In genomic region chr15:80413070-80413469, GRCm38 (mm10) we compare ENCODE assay signal across 17 mouse cellular contexts.
DNase-seq lines count a peak whose midpoint lies in the region; ATAC-seq lines count a peak whose summit lies in the region.
"Had no signal": no experiment of that assay in that cellular context is flagged by ENCODE, and none has a peak within 500 bp of the region (broad histone marks: within the 10 kb centered on the region; RNA-seq: fewer than 3 reads in every experiment).

No protein-coding gene starts in this region.

- no peak overlapping the region for H3K27ac ChIP-seq in midbrain, embryonic 11.5 days (ENCODE audit: low read depth, low read length)
- H3K27ac ChIP-seq in midbrain, embryonic 15.5 days = no peak overlapping the region
- H3K27ac ChIP-seq: embryonic facial prominence, embryonic 10.5 days; forebrain, embryonic 13.5 days; heart, embryonic 13.5 days had no signal

- H3K4me1 ChIP-seq in midbrain, embryonic 11.5 days (ENCODE audit: control insufficient read depth, insufficient read depth, low read length) = no peaks in the 10 kb centered on the region
- peaks cover 3% of the 10 kb centered on the region; the same call in 1 of the 2 replicates for H3K4me1 ChIP-seq in midbrain, embryonic 15.5 days
- H3K4me1 ChIP-seq: forebrain, embryonic 13.5 days had no signal

- DNase-seq in frontal cortex, postnatal 14 days (ENCODE audit: low spot score in 2 of 2) = no peak
- peak; percentile 55 for DNase-seq in gastrocnemius, postnatal 25 days
- DNase-seq in gastrocnemius, postnatal 10 days = no peak
- DNase-seq in midbrain, embryonic 11.5 days (ENCODE audit: low spot score, missing footprints) = peak; percentile 6
- no peak for DNase-seq in kidney, adult 11 months
- DNase-seq: adrenal gland, postnatal 14 days; cerebellum, adult 11-12 months; cerebellum, adult 9-11 months; forebrain, postnatal 0 days; heart, adult 11 months; heart, postnatal 36 days had no signal

- WGBS in midbrain, embryonic 11.5 days = 84% methylated on average over 4 of the region's 4 CpGs
- 80% methylated on average over 4 of the region's 4 CpGs for WGBS in midbrain, embryonic 15.5 days

- H3K4me2 ChIP-seq in midbrain, embryonic 11.5 days = no peak overlapping the region
- no peak overlapping the region for H3K4me2 ChIP-seq in midbrain, embryonic 15.5 days
- H3K4me2 ChIP-seq: forebrain, embryonic 13.5 days; heart, embryonic 13.5 days had no signal

- H3K4me3 ChIP-seq in midbrain, embryonic 11.5 days (ENCODE audit: low read depth, low read length) = no peak overlapping the region
- H3K4me3 ChIP-seq in midbrain, embryonic 15.5 days = no peak overlapping the region
- H3K4me3 ChIP-seq: embryonic facial prominence, embryonic 10.5 days; forebrain, embryonic 13.5 days; heart, embryonic 13.5 days had no signal

- no peaks in the 10 kb centered on the region for H3K36me3 ChIP-seq in midbrain, embryonic 11.5 days (ENCODE audit: control insufficient read depth, insufficient read depth, low read length)
- H3K36me3 ChIP-seq in midbrain, embryonic 15.5 days (replicated peaks) = no peaks in the 10 kb centered on the region
- H3K36me3 ChIP-seq: embryonic facial prominence, embryonic 10.5 days; heart, embryonic 13.5 days had no signal

- H3K9ac ChIP-seq in midbrain, embryonic 11.5 days (ENCODE audit: low read length) = no peak overlapping the region
- no peak overlapping the region for H3K9ac ChIP-seq in midbrain, embryonic 15.5 days
- H3K9ac ChIP-seq: forebrain, embryonic 13.5 days; forebrain, postnatal 0 days; heart, embryonic 13.5 days had no signal

- ATAC-seq in frontal cortex, adult (ENCODE audit: low TSS enrichment) = peak; percentile 13; the same call in 1 of the 2 replicates
- ATAC-seq in midbrain, embryonic 11.5 days (ENCODE audit: low FRiP score) = no peak
- ATAC-seq in midbrain, embryonic 15.5 days (replicated peaks) = no peak
- ATAC-seq: forebrain, embryonic 13.5 days; forebrain, postnatal 0 days; intestine, embryonic 16.5 days had no signal

- H3K27me3 ChIP-seq in midbrain, embryonic 11.5 days (ENCODE audit: control insufficient read depth, insufficient read depth, low read length) = no peaks in the 10 kb centered on the region
- H3K27me3 ChIP-seq in midbrain, embryonic 15.5 days (replicated peaks) = no peaks in the 10 kb centered on the region
- H3K27me3 ChIP-seq: forebrain, embryonic 13.5 days had no signal

- no peaks in the 10 kb centered on the region for H3K9me3 ChIP-seq in midbrain, embryonic 11.5 days (ENCODE audit: control insufficient read depth, low read length)
- H3K9me3 ChIP-seq in midbrain, embryonic 15.5 days = no peaks in the 10 kb centered on the region
- H3K9me3 ChIP-seq: embryonic facial prominence, embryonic 10.5 days; forebrain, embryonic 13.5 days; heart, embryonic 13.5 days had no signal

Comparison
In these comparisons a context has a peak if more than half of its experiments do, and no peak if none do; other contexts are left out.
1. DNase-seq: peak in gastrocnemius, postnatal 25 days (single experiment) and midbrain, embryonic 11.5 days (single experiment); none in frontal cortex, postnatal 14 days (0 of 2), gastrocnemius, postnatal 10 days (single experiment) and kidney, adult 11 months (single experiment).